Mouse (Mus musculus) embryonic fibroblast, embryonic 13.5 days (primary cell): ENCODE measurements around the gene Gm47996.

Experiments
- CTCF ChIP-seq: IDR thresholded peaks from 2 replicates; pipeline ENCODE4 v1.5.1; 2011; ENCODE audit warnings: mild to moderate bottlenecking, control low read depth, low read length, moderate library complexity, borderline replicate concordance; ENCODE audit not compliant: insufficient read depth
- POLR2A ChIP-seq: IDR thresholded peaks from 2 replicates; pipeline ENCODE4 v1.6.1; 2011; ENCODE audit warnings: low read depth, mild to moderate bottlenecking, control low read depth, low read length, moderate library complexity

- TF ChIP-seq CTCF (no peak), POLR2A (no peak)
Measured at GRCm38 (mm10) chr1:151216417-151216816, 6.5 kb downstream of the Gm47996 start.
